Mouse (Mus musculus) forebrain, embryonic 16.5 days (tissue): Measurements from ENCODE around the gene Mars. TPM values are rescaled to one million over a fixed set of nuclear protein-coding genes. Genes with fewer than 3 reads are reported as not detected.
A peak's percentile ranks its signal among the peaks of the same experiment; 100 is the strongest.
"Not testable (repeated sequence)": the region's sequence is repeated elsewhere in the genome, so short reads cannot be mapped to it uniquely, and the experiment has no call there.

Experiments
- ATAC-seq: fragments of 200-750 bp; cut with Nextera tagmentation; 2 replicates; pipeline ENCODE4 v1.8.0; 2017; ENCODE audit warnings: mild to moderate bottlenecking, moderate library complexity
- H3K27ac ChIP-seq: fragments of 300-500 bp; sonication (generic); 2 replicates; pipeline ENCODE4 v1.5.1; 2014; ENCODE audit warnings: low read length, control low read depth
- H3K27me3 ChIP-seq: fragments of 300-500 bp; sonication (generic); replicated peaks from 2 replicates; pipeline ENCODE4 v1.6.1; 2014; ENCODE audit warnings: low read length; ENCODE audit not compliant: control insufficient read depth, insufficient read depth
- H3K36me3 ChIP-seq: fragments of 300-500 bp; sonication (generic); 2 replicates; pipeline ENCODE4 v1.6.1; 2014; ENCODE audit not compliant: control insufficient read depth, insufficient read depth
- H3K4me1 ChIP-seq: fragments of 300-500 bp; sonication (generic); replicated peaks from 2 replicates; pipeline ENCODE4 v1.6.1; 2014; ENCODE audit warnings: low read length; ENCODE audit not compliant: control insufficient read depth, insufficient read depth
- H3K4me2 ChIP-seq: fragments of 300-500 bp; sonication (generic); 2 replicates; pipeline ENCODE4 v1.6.1; 2014; ENCODE audit warnings: mild to moderate bottlenecking, low read length, control low read depth
- H3K4me3 ChIP-seq: fragments of 300-500 bp; sonication (generic); replicated peaks from 2 replicates; pipeline ENCODE4 v1.5.1; 2014; ENCODE audit warnings: mild to moderate bottlenecking, low read length, control low read depth
- H3K9ac ChIP-seq: fragments of 300-500 bp; sonication (generic); replicated peaks from 2 replicates; pipeline ENCODE4 v1.6.1; 2014; ENCODE audit warnings: low read depth, low read length, control low read depth
- H3K9me3 ChIP-seq: fragments of 300-500 bp; sonication (generic); 2 replicates; pipeline ENCODE4 v1.6.1; 2016; ENCODE audit warnings: low read length; ENCODE audit not compliant: control insufficient read depth
- WGBS: fragments of 180-500 bp; shearing (Covaris S2); extraction: QIAGEN DNeasy Blood & Tissue Kit; methylation state at CpG from one replicate; pipeline ENCODE4 v1.1.7; 2014; 5-methylcytosine and 5-hydroxymethylcytosine counted together
- polyA plus RNA-seq: library from polyadenylated mRNA; unstranded; fragments of >200 nt; fragmentation: Nextera tagmentation; extraction: Ambion mirVana; gene quantifications from 2 replicates; pipeline ENCODE4 v1.2.1, GENCODE M21; 2015

The Mars gene
- polyA plus RNA-seq, 1 experiment from 2014 or later, result 135 TPM

DNA sequence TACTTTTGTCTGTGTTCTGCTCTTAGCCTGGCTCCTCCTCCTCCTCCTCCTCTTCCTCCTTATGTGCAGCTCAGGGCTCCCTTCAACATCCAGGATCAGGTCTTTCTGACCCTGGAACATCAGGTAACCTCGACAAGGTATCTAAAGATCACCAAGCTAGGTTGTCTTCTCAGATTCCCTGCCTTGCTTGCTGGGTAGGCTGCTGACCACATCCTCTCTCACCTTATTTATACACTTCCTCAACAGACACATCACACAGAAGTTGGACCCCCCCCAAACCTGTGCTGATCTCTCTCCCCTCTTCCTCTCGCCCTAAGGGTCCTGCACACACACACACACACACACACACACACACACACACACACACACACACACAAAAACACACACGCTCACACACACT lies 10.0 kb upstream of the Mars start, which contains the start of gene Arhgap9:
Gene Arhgap9, plus strand, starts transcription at position 344 of the 400 bp plus-strand sequence.
- Histone ChIP-seq H3K4me3 (no peak within 1 kb of the TSS), H3K9me3 (no peaks in the 10 kb centered on the region), H3K27me3 (peaks cover 25% of the 10 kb centered on the region), H3K4me2 (no peak within 1 kb of the TSS), H3K36me3 (no peaks in the 10 kb centered on the region), H3K4me1 (peaks cover 5% of the 10 kb centered on the region), H3K9ac (no peak within 1 kb of the TSS), H3K27ac (no peak within 1 kb of the TSS)
- WGBS, result 84% methylated on average over 3 of the region's 3 CpGs
- no peak for ATAC-seq

DNA sequence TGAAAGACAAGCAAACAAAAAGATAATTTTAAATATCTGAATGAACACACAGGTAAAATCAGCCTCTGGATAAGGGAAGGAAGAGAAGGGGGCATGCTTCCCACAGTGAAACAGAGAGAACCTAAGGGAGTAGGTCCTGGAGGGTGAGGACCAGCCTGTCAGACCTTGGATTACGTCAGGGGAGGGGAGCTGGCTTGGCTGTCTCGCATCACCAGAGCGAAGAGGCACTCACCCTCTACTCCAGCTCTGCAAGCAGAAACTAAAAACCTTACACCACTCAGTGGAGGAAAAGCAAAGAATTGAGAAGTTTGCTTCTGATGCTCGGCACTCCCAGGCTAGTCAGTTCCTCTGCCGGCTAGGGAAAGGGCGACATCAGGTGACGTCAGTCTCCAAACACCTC lies 8.4 kb upstream of the Mars start:
- no peak for ATAC-seq
- no peaks in the 10 kb centered on the region for H3K9me3 ChIP-seq

DNA sequence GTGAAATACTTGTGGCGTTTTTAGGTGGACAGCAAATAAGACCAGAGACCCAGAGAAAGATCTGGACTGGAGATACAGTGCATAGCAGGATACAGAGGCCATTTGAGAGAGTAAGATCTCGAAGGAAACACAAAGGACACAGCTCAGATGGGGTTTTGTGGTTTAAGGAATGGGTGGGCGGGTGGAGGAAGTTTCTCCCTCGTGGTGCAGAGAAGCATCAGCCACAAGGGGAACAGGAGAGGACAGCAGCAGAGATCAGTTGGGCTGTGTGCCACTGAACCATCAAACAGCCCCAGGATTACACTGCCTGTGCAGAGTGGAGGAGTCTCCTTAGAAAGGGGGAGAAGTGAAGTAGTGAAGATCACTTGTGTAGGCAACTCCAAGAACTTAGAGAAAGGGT lies 6.4 kb upstream of the Mars start:
- Histone ChIP-seq H3K9me3 (no peaks in the 10 kb centered on the region), H3K27me3 (0 out of 2 replicates have a peak, but pooled peaks cover 2% of the 10 kb centered on the region), H3K4me3 (no peak overlapping the region), H3K9ac (no peak overlapping the region), H3K4me2 (no peak overlapping the region), H3K4me1 (no peaks in the 10 kb centered on the region), H3K27ac (no peak overlapping the region), H3K36me3 (no peaks in the 10 kb centered on the region)
- no peak for ATAC-seq
- WGBS, result 39% methylated on average over 4 of the region's 4 CpGs

More for the DNA sequence above, 8.4 kb upstream of the Mars start:
- Histone ChIP-seq H3K4me3 (no peak overlapping the region), H3K27ac (no peak overlapping the region), H3K36me3 (no peaks in the 10 kb centered on the region), H3K9ac (no peak overlapping the region), H3K4me1 (no peaks in the 10 kb centered on the region), H3K27me3 (peaks cover 15% of the 10 kb centered on the region), H3K4me2 (no peak overlapping the region)
- 76% methylated on average over 7 of the region's 7 CpGs for WGBS

DNA sequence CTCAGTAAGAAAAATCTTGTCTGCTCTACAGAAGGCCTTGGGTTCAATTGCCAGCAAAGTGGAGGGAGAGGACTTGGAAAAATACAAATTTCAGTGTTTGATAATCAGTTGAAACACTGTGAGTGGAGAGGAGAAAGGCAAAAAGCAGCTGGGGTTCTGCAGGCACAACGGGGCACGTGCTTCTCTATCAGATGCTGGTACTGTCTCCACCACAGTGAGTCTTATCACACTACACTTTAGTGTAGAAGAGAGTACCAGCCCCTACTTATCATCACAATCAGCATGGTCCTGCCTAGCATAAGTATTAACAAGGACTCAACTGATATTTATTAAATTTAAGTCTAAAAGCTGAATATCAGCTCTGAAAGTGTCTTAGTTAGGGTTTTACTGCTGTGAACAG lies 5.7 kb upstream of the Mars start:
- Histone ChIP-seq H3K27ac (no peak overlapping the region), H3K36me3 (no peaks in the 10 kb centered on the region), H3K27me3 (0 out of 2 replicates have a peak, but pooled peaks cover 2% of the 10 kb centered on the region), H3K4me1 (no peaks in the 10 kb centered on the region), H3K4me3 (no peak overlapping the region), H3K9ac (no peak overlapping the region), H3K4me2 (no peak overlapping the region), H3K9me3 (no peaks in the 10 kb centered on the region)
- ATAC-seq, result no peak
- 75% methylated on average over 2 of the region's 2 CpGs for WGBS

GRCm38 (mm10) chr10:127314950-127315349 lies 3.4 kb upstream of the Mars start:
- 84% methylated on average over 1 of the region's 1 CpGs for WGBS
- not testable (repeated sequence) for H3K27me3 ChIP-seq, H3K4me1 ChIP-seq, H3K36me3 ChIP-seq, H3K9ac ChIP-seq, H3K27ac ChIP-seq, H3K9me3 ChIP-seq, ATAC-seq, H3K4me3 ChIP-seq, H3K4me2 ChIP-seq

DNA sequence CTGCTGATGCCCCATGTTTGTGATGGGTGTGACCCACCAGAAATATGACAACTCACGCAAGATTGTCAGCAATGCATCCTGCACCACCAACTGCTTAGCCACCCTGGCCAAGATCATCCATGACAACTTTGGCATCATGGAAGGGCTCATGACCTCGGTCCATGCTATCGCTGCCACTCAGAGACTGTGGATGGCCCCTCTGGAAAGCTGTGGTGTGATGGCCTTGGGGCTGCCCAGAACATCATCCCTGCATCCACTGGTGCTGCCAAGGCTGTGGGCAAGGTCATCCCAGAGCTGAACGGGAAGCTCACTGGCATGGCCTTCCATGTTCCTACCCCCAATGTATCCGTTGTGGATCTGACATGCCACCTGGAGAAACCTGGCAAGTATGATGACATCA lies 1.9 kb upstream of the Mars start:
- not testable (repeated sequence) for ATAC-seq, H3K36me3 ChIP-seq, H3K4me1 ChIP-seq, H3K4me2 ChIP-seq, H3K4me3 ChIP-seq, H3K27ac ChIP-seq, H3K9ac ChIP-seq, H3K9me3 ChIP-seq, H3K27me3 ChIP-seq
- WGBS, result 96% methylated on average over 5 of the region's 5 CpGs

DNA sequence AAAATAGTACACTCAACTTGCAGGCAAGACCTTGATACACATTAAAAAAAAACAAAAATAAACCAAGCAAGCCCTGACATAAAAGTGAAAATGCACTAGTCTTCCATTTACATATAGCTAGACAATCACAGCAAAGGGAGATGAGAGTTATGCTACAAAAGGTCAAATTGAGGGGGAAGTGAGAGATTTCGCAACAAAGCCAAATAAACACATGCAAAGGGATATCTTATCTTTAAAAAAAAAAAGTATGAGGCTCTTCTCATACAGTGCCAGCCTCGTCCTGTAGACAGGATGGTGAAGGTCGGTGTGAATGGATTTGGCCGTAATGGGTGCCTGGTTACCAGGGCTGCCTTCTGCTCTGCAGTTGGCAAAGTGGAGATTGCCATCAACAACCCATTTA lies 1.3 kb upstream of the Mars start:
- ATAC-seq, result no peak
- no peaks in the 10 kb centered on the region for H3K9me3 ChIP-seq
- no peak overlapping the region for H3K27ac ChIP-seq
- H3K36me3 ChIP-seq, result peaks cover 11% of the 10 kb centered on the region; the same call in 1 of the 2 replicates
- H3K4me2 ChIP-seq, result no peak overlapping the region
- H3K4me3 ChIP-seq, result no peak overlapping the region
- H3K9ac ChIP-seq, result no peak overlapping the region
- whole genome bisulfite sequencing, result 80% methylated on average over 4 of the region's 4 CpGs
- H3K27me3 ChIP-seq, result no peaks in the 10 kb centered on the region
- peaks cover 9% of the 10 kb centered on the region for H3K4me1 ChIP-seq

DNA sequence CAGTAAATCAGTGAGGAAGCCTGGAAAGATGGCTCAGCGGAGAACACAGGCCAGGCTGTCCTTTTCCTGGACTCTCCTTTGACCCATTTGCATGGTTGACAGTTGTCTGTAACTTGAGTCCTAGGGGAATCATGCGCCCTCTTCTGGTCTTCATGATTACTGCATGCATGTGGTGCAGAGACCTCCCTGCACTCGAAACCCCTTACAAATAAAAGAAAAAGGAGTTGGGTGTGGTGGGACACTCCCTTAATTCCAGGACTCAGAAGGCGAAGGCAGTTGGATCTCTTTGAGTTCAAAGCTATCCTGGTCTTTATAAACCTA lies 730 bp upstream of the Mars start:
- Histone ChIP-seq H3K4me2 (peak overlapping the region; percentile 72), H3K4me3 (peak overlapping the region; percentile 77), H3K36me3 (peaks cover 16% of the 10 kb centered on the region; the same call in 1 of the 2 replicates), H3K27ac (peak overlapping the region; percentile 75), H3K9ac (peak overlapping the region; percentile 55; the same call in 1 of the 2 replicates), H3K9me3 (no peaks in the 10 kb centered on the region), H3K27me3 (no peaks in the 10 kb centered on the region), H3K4me1 (peaks cover 9% of the 10 kb centered on the region)
- peak; percentile 22 for ATAC-seq
- under 1% methylated on average over 4 of the region's 4 CpGs for WGBS

GRCm38 (mm10) chr10:127310523-127311475 lies 787 bp downstream of the Mars start:
- peak; percentile 6 for ATAC-seq
- WGBS, result 38% methylated on average over 23 of the region's 23 CpGs
- Histone ChIP-seq H3K36me3 (peaks cover 27% of the 10 kb centered on the region), H3K4me3 (peak overlapping the region; percentile 77), H3K27me3 (no peaks in the 10 kb centered on the region), H3K9ac (peak overlapping the region; percentile 87), H3K9me3 (no peaks in the 10 kb centered on the region), H3K4me2 (peak overlapping the region; percentile 91), H3K4me1 (peaks cover 9% of the 10 kb centered on the region), H3K27ac (peak overlapping the region; percentile 64)
